Mouse (Mus musculus) hindbrain, postnatal 0 days (tissue): ENCODE data around the gene Mpnd. TPM values are rescaled to one million over a fixed set of nuclear protein-coding genes. Genes with fewer than 3 reads are reported as not detected.
A peak's percentile ranks its signal among the peaks of the same experiment; 100 is the strongest.

ENCODE experiments used
- ATAC-seq: fragments of 200-750 bp; cut with Nextera tagmentation; 2 replicates; pipeline ENCODE4 v1.8.0; 2017; ENCODE audit warnings: mild to moderate bottlenecking, moderate TSS enrichment, moderate library complexity
- DNase-seq: peaks from one replicate; pipeline ENCODE4 v3.0.0-alpha.2; 2015; ENCODE audit warnings: low spot score
- H3K27ac ChIP-seq: fragments of 300-500 bp; sonication (generic); 2 replicates; pipeline ENCODE4 v1.5.1; 2014; ENCODE audit warnings: mild to moderate bottlenecking
- H3K27me3 ChIP-seq: fragments of 300-500 bp; sonication (generic); 2 replicates; pipeline ENCODE4 v1.6.1; 2014; ENCODE audit warnings: low read length, mixed read lengths; ENCODE audit not compliant: insufficient read depth
- H3K36me3 ChIP-seq: fragments of 300-500 bp; sonication (generic); 2 replicates; pipeline ENCODE4 v1.6.1; 2014; ENCODE audit warnings: low read length, mixed read lengths; ENCODE audit not compliant: insufficient read depth
- H3K4me1 ChIP-seq: fragments of 300-500 bp; sonication (generic); 2 replicates; pipeline ENCODE4 v1.6.1; 2014; ENCODE audit warnings: antibody characterized with exemption, low read length, mixed read lengths; ENCODE audit not compliant: insufficient read depth
- H3K4me2 ChIP-seq: fragments of 300-500 bp; sonication (generic); 2 replicates; pipeline ENCODE4 v1.6.1; 2014; ENCODE audit warnings: low read depth, mild to moderate bottlenecking, low read length, moderate library complexity, mixed read lengths
- H3K4me3 ChIP-seq: fragments of 300-500 bp; sonication (generic); 2 replicates; pipeline ENCODE4 v1.5.1; 2014; ENCODE audit warnings: low read length
- H3K9ac ChIP-seq: fragments of 300-500 bp; sonication (generic); replicated peaks from 2 replicates; pipeline ENCODE4 v1.6.1; 2014; ENCODE audit warnings: mild to moderate bottlenecking, low read length, moderate library complexity, mixed read lengths
- H3K9me3 ChIP-seq: fragments of 300-500 bp; sonication (generic); 2 replicates; pipeline ENCODE4 v1.6.1; 2016; ENCODE audit warnings: low read length, mixed read lengths
- CTCF ChIP-seq: IDR thresholded peaks from 2 replicates; pipeline ENCODE4 v1.5.1; 2016; ENCODE audit warnings: antibody characterized with exemption, control low read depth, low read depth
- WGBS: fragments of 180-500 bp; shearing (Covaris S2); extraction: QIAGEN DNeasy Blood & Tissue Kit; methylation state at CpG from one replicate; pipeline ENCODE4 v1.1.7; 2014; 5-methylcytosine and 5-hydroxymethylcytosine counted together
- polyA plus RNA-seq: library from polyadenylated mRNA; unstranded; fragments of >200 nt; fragmentation: Nextera tagmentation; extraction: Ambion mirVana; gene quantifications from 2 replicates; pipeline ENCODE4 v1.2.1, GENCODE M21; 2015
- total RNA-seq: library from RNA; depleted of rRNA; stranded (reverse); fragments of >200 nt; gene quantifications from 2 replicates; pipeline ENCODE4 v1.2.3, GENCODE M21; 2014

The Mpnd gene
- total and polyA plus RNA-seq, 2 experiments from 2014 or later: 107 to 186 TPM

- H3K9ac ChIP-seq: peak overlapping the region; percentile 92; the same call in 1 of the 2 replicates
- WGBS: 94% methylated on average over 6 of the region's 6 CpGs
- no peak for DNase-seq
- ATAC-seq: no peak
- no peak for TF ChIP-seq CTCF
- H3K4me1 ChIP-seq: peaks cover 13% of the 10 kb centered on the region
- no peak overlapping the region for H3K4me3 ChIP-seq
- no peaks in the 10 kb centered on the region for H3K27me3 ChIP-seq
- peak overlapping the region; percentile 58; the same call in 1 of the 2 replicates for H3K4me2 ChIP-seq
- H3K36me3 ChIP-seq: peaks cover 6% of the 10 kb centered on the region; the same call in 1 of the 2 replicates
- no peaks in the 10 kb centered on the region for H3K9me3 ChIP-seq
- no peak overlapping the region for H3K27ac ChIP-seq
These were observed 29.2 kb downstream of the Mpnd start for GRCm38 (mm10) chr17:56034726-56035100.

- no peaks in the 10 kb centered on the region for H3K27me3 ChIP-seq
- peak overlapping the region; percentile 58 for H3K4me2 ChIP-seq
- peaks cover 13% of the 10 kb centered on the region for H3K4me1 ChIP-seq
- DNase-seq (no peak), ATAC-seq (no peak)
- no peak overlapping the region for H3K27ac ChIP-seq
- H3K9ac ChIP-seq: peak overlapping the region; percentile 92
- 83% methylated on average over 4 of the region's 4 CpGs for WGBS
- peak overlapping the region; percentile 91; the same call in 1 of the 2 replicates for H3K4me3 ChIP-seq
- no peaks in the 10 kb centered on the region for H3K9me3 ChIP-seq
- TF ChIP-seq CTCF: no peak
- peaks cover 6% of the 10 kb centered on the region; the same call in 1 of the 2 replicates for H3K36me3 ChIP-seq
These were observed 29.7 kb downstream of the Mpnd start for GRCm38 (mm10) chr17:56035216-56035615.

GRCm38 (mm10) chr17:56036176-56036900, 30.8 kb downstream of the Mpnd start, which contains the start of gene Sh3gl1:
Gene Sh3gl1, minus strand, starts transcription at chr17:56036635.
- under 1% methylated on average over 73 of the region's 74 CpGs for WGBS
- ATAC-seq (peak; percentile 93), DNase-seq (peak; percentile 99)
- peak within 1 kb of the TSS; percentile 58 for H3K4me2 ChIP-seq
- 0 out of 2 replicates have a peak, but pooled peaks cover 6% of the 10 kb centered on the region for H3K36me3 ChIP-seq
- no peaks in the 10 kb centered on the region for H3K27me3 ChIP-seq
- TF ChIP-seq CTCF: peak; percentile 99
- no peaks in the 10 kb centered on the region for H3K9me3 ChIP-seq
- peak within 1 kb of the TSS; percentile 92 for H3K9ac ChIP-seq
- H3K27ac ChIP-seq: peak within 1 kb of the TSS; percentile 91
- H3K4me3 ChIP-seq: peak within 1 kb of the TSS; percentile 91
- H3K4me1 ChIP-seq: peaks cover 16% of the 10 kb centered on the region

GRCm38 (mm10) chr17:56036901-56037287, 31.4 kb downstream of the Mpnd start:
- Histone ChIP-seq H3K9ac (peak overlapping the region; percentile 28), H3K4me3 (peak overlapping the region; percentile 91), H3K4me2 (peak overlapping the region; percentile 49), H3K9me3 (no peaks in the 10 kb centered on the region), H3K27ac (no peak overlapping the region), H3K4me1 (peaks cover 16% of the 10 kb centered on the region), H3K36me3 (0 out of 2 replicates have a peak, but pooled peaks cover 6% of the 10 kb centered on the region), H3K27me3 (no peaks in the 10 kb centered on the region)
- no peak for DNase-seq
- WGBS: 37% methylated on average over 13 of the region's 13 CpGs
- no peak for TF ChIP-seq CTCF
- peak; percentile 15; the same call in 1 of the 2 replicates for ATAC-seq

GRCm38 (mm10) chr17:56038583-56039261, 33.2 kb downstream of the Mpnd start:
- Histone ChIP-seq H3K4me3 (no peak overlapping the region), H3K27ac (no peak overlapping the region), H3K9me3 (no peaks in the 10 kb centered on the region), H3K9ac (no peak overlapping the region), H3K27me3 (no peaks in the 10 kb centered on the region), H3K36me3 (0 out of 2 replicates have a peak, but pooled peaks cover 2% of the 10 kb centered on the region), H3K4me2 (no peak overlapping the region), H3K4me1 (peaks cover 16% of the 10 kb centered on the region)
- WGBS: 82% methylated on average over 8 of the region's 8 CpGs
- DNase-seq (no peak), ATAC-seq (no peak)
- no peak for TF ChIP-seq CTCF

GRCm38 (mm10) chr17:56039345-56039744, 33.8 kb downstream of the Mpnd start:
- H3K9me3 ChIP-seq: no peaks in the 10 kb centered on the region
- peak overlapping the region; percentile 94; the same call in 1 of the 2 replicates for H3K4me2 ChIP-seq
- H3K27ac ChIP-seq: no peak overlapping the region
- no peaks in the 10 kb centered on the region for H3K27me3 ChIP-seq
- no peaks in the 10 kb centered on the region for H3K36me3 ChIP-seq
- no peak overlapping the region for H3K9ac ChIP-seq
- 80% methylated on average over 4 of the region's 4 CpGs for WGBS
- H3K4me1 ChIP-seq: peaks cover 16% of the 10 kb centered on the region
- peak overlapping the region; percentile 76; the same call in 1 of the 2 replicates for H3K4me3 ChIP-seq
- no peak for TF ChIP-seq CTCF
- DNase-seq: no peak
- ATAC-seq: no peak
